Mouse (Mus musculus) cerebellum, adult 9-10 months (tissue): ENCODE data around the gene Dgkq.
"Not testable (repeated sequence)": the region's sequence is repeated elsewhere in the genome, so short reads cannot be mapped to it uniquely, and the experiment has no call there.

Experiments used
- DNase-seq: peaks from one replicate; pipeline ENCODE4 v3.0.0; 2022

Dgkq gene

DNA sequence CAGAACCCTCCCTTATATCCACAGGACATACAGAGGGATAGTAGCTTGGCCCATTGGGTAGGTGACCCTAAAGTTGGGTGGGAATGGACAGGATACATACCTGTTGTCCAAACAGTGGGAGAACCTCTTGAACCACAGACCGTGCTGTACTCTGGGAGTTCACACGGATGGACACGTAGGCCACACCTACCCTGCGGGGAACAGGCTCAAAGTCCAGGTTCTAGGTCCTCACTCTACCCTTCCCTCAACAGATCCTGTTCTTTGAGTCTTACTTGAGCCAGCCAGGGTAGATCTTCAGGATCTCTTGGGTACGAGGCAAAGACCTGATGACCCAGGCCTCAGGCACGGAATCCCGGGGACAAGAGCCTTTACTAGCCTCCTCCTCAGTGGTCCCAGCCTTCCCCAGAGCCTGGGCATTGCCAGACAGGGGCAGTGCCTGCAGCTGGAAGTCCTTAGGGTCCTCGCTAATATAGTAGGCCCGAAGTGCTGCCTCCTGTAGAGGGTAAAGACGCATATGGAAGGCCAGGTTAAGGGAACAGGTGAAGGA is 15.0 kb downstream of the Dgkq start:
- DNase-seq = no peak

GRCm38 (mm10) chr5:108653341-108653740 is 16.1 kb downstream of the Dgkq start:
- no peak for DNase-seq

- DNase-seq = peak; percentile 94
Measured at GRCm38 (mm10) chr5:108651823-108652222, 17.6 kb downstream of the Dgkq start.

- DNase-seq = no peak
Measured at GRCm38 (mm10) chr5:108651136-108651720, 18.2 kb downstream of the Dgkq start.

GRCm38 (mm10) chr5:108650341-108650740 is 19.1 kb downstream of the Dgkq start:
- no peak for DNase-seq

GRCm38 (mm10) chr5:108648937-108649576 is 20.4 kb downstream of the Dgkq start:
- no peak for DNase-seq

DNA sequence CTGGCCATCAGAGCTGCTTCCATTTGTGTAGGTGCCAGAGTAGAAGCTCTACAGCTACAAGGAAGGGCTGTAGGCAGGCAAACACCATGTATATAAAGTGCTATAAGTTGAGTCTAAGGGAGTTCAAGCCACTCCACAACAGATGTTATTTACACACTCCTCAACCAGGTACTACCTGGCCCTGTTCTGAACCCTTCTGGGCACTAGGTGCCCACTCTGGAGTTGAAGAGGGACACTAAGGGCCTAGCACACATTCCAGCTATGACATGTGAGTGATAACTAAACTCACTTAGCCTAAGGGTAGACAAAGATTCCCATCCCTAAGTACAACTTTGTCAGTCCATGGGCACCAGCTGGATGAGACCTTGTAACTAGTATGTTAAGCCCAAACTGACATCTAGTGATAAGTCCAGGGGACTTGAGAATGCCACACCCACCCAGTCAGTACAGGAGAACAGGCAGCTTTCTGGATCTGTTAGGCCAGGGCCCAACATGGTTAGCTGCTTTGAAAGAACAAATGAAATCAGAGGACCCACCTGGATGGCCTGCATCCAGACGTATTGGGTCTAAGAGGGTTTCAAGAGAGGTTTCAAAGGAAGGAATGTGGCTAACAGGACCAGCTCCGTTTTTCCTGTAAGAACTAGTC is 21.5 kb downstream of the Dgkq start:
- no peak for DNase-seq

- no peak for DNase-seq
Measured at GRCm38 (mm10) chr5:108647311-108647710, 22.2 kb downstream of the Dgkq start.

- no peak for DNase-seq
Measured at GRCm38 (mm10) chr5:108646343-108646660, 23.2 kb downstream of the Dgkq start.

DNA sequence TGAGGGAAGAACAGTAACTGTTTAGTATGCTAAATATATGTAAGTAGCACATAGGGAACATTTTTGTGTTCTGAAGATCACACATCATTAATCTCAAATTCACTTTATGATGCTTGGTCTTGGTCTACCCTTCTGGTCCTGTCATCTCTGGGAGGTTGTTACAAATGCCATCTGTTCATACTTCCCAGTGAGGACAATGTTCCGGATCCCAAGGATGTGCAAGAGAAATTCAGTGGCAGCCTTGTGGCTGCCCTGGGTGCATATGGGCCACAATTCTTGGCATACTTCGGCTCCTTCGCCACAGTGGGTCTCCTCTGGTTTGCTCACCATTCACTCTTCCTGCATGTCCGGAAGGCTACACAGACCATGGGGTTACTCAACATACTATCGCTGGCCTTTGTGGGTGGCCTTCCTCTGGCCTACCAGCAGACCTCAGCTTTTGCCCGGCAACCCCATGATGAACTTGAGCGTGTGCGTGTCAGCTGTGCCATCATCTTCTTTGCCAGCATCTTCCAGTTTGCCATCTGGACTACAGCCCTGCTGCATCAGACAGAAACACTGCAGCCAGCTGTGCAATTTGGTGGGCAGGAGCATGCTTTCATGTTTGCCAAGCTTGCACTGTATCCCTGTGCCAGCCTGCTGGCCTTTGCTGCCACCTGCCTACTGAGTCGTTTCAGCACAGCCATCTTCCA is 23.7 kb downstream of the Dgkq start:
- peak; percentile 70 for DNase-seq

GRCm38 (mm10) chr5:108643674-108644073 is 25.8 kb downstream of the Dgkq start:
- no peak for DNase-seq

GRCm38 (mm10) chr5:108636172-108636571 is 33.3 kb downstream of the Dgkq start:
- DNase-seq = no peak

GRCm38 (mm10) chr5:108634088-108634487 is 35.4 kb downstream of the Dgkq start:
- DNase-seq = not testable (repeated sequence)

GRCm38 (mm10) chr5:108633676-108634075 is 35.8 kb downstream of the Dgkq start:
- no peak for DNase-seq

DNA sequence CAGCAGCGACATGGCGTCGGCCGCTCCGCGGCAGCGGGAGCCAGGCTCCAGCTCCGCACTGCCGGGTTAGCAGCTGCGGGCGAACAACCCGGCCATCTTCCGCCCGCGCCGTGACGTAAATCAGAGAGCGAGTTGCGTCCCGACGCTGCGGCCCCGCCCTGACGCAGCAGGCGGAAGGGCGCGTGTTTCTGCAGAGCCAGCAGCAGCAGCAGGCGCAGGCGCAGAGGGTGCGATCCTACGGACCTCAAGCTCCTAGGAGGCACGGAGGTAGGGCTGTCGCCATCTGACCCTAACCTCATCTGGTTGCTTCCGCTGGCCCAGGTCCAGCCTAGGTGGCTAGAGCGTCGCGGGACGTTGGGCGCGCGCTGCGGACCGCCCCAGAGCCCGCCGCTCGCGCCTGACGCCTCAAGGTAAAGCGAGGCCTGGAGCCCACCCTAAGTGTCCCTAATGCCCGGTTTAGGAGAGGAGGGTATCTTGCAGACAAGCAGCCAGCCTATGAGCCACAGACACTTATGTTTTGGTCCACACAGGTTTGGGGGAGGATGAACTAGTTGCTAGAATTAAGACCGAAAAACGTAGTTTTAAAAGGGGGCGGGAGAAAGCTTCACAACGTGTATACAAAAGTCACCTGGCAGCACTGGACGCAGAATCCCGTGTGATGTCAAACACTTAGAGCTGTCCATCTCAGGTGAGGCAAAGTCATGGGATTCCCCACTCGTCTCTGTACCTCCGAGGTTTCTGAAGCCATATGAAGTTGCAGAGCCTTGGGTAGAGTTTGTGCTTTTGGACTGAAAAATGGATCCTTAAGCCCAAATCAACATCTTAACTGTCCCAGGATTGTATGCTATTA is 39.6 kb downstream of the Dgkq start, which contains the start of the genes Gak and Tmem175:
Gak (minus strand) TSS at position 122 of the 850 bp plus-strand sequence.
Tmem175 (plus strand) TSS at position 137 of the 850 bp plus-strand sequence.
- peak; percentile 91 for DNase-seq

DNA sequence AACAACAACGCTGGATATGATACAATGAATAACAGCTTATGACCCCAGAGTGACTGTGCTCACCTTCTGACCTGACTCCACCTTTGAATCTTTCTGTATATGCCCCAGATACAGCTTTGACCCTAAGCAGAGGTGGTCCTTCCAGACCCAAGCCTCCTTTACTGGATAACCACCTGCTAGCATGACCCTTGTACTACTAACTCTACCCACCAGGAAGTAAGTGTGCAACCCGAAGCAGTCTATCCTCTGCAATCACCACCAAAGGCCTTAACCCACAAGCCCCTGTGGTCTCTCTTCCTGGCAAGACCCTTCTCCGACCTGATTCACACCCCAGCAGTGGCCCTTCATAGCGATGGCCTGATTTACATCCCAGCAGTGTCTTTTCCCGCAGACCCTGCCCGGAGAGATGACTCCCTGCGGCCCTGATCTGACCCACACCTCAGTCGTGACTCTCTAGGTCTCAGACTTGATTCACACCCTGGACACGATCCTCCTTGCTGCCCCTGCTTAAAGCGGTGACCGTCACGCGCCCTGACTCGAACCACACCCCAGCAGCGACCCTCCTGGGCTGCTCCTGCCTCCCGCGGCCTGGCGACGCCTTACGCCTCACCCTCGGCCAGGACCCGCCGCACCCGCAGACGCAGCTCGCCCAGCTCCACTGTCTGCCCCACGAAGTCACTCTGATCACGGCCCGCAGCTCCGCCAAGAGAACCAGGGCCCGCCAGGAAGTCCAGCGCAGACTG is 40.4 kb downstream of the Dgkq start:
- no peak for DNase-seq

DNA sequence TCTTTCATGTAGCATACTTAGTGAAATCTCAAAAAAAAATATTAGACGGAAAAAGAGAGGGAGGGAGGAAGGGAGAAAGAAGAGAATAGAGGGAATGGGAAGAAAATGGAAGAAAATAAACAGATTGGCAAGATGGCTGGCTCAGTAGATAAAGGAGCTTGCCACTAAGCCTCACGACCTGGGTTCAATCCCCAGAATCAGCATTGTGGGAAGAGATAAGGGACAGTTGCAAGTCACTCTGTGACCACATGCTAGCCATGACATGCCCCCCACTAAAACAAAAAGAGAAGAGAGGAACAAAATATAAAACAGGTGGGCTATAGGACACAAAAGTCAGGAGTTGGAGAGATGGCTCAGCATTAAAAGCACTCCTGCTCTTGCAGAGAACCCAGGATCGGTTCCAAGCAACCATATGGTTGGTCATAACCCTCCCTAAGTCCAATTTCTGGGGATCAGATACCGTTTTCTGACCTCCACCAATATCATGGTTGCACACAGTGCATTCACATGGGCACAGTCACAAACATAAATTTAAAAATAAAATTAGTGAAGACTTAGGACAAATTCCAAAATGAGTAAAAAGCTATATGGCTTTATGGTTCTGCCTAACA is 43.3 kb downstream of the Dgkq start:
- no peak for DNase-seq

DNA sequence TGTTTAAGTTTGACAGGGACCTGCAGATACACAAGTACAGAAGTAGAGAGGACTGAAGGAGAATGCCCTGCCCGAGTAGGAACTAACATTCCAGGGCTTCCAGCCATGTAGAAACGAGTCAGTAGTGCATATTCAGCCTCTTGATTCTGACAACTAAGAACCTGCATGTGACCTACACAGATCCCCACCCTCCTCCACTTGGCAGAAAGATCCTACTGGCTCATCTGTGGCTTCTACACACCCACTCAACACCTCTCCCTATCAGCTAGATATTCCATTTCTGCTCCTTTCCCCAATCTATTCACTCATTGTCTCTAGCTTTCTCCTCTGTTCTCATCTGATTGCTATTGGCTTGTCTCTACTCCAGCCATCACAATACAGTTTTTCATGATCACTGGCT is 47.6 kb downstream of the Dgkq start:
- DNase-seq = no peak

DNA sequence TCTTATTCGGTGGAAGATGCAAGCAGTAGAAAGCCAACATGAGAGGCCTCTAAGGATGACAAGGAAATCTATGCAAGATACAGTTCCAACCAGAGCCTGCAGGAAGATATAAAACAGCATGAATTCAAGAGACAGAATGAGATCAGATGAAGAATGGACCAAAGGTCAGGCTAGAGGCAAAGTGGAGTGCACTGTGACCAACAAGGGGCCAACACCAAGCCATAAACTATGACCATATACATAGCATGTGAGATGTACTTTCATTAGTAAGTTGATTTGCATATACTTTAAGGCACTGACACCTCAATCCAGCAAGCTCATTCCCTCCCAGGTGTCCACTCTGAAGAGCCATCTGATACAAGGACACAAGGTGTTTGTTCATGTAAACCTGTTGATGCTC is 59.0 kb downstream of the Dgkq start:
- no peak for DNase-seq

GRCm38 (mm10) chr5:108602537-108602936 is 66.9 kb downstream of the Dgkq start:
- no peak for DNase-seq

DNA sequence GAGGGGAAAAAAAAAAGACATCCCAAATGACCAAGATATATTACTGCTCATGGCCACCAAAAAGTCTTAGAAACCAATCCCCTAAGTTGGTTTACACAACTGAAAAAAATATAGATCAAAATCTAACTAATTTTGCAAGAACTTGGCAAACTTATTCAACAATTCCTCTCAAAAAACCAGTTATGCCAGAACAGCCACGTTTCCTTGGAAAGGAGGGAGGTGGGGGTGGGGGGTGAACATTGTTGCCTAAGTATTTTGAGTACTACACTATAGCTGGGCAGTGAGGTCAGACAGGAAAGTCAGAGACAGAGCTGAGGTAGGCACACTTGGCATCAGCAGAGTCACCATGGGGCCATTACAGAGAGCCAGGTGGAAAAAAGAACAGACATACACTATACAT is 69.5 kb downstream of the Dgkq start:
- DNase-seq = no peak
